Mouse (Mus musculus): Measurements from ENCODE around the gene Lpp.

Lpp gene

GRCm38 (mm10) chr16:24641003-24641797 lies 247.9 kb downstream of the Lpp start:
- DNase-seq = no peak

GRCm38 (mm10) chr16:24643024-24643635 lies 249.8 kb downstream of the Lpp start:
- DNase-seq = no peak

GRCm38 (mm10) chr16:24644154-24644553 lies 250.8 kb downstream of the Lpp start:
- no peak for DNase-seq

- DNase-seq = no peak
Measured at GRCm38 (mm10) chr16:24644760-24645406, 251.6 kb downstream of the Lpp start.

- DNase-seq = no peak
Measured at GRCm38 (mm10) chr16:24645906-24646603, 252.7 kb downstream of the Lpp start.

- no peak for DNase-seq
Measured at GRCm38 (mm10) chr16:24651655-24652654, 258.6 kb downstream of the Lpp start.

GRCm38 (mm10) chr16:24653041-24653440 lies 259.7 kb downstream of the Lpp start:
- no peak for DNase-seq

- DNase-seq = no peak
Measured at GRCm38 (mm10) chr16:24655116-24655515, 261.8 kb downstream of the Lpp start.

GRCm38 (mm10) chr16:24656026-24656425 lies 262.7 kb downstream of the Lpp start:
- DNase-seq = no peak

GRCm38 (mm10) chr16:24656752-24657151 lies 263.4 kb downstream of the Lpp start:
- DNase-seq = no peak

- no peak for DNase-seq
Measured at GRCm38 (mm10) chr16:24659049-24659448, 265.7 kb downstream of the Lpp start.

GRCm38 (mm10) chr16:24664131-24664530 lies 270.8 kb downstream of the Lpp start:
- DNase-seq = no peak

- DNase-seq = no peak
Measured at GRCm38 (mm10) chr16:24669718-24670460, 276.6 kb downstream of the Lpp start.

- DNase-seq = no peak
Measured at GRCm38 (mm10) chr16:24678942-24679341, 285.6 kb downstream of the Lpp start.

GRCm38 (mm10) chr16:24695062-24695461 lies 301.8 kb downstream of the Lpp start:
- no peak for DNase-seq

GRCm38 (mm10) chr16:24704215-24704614 lies 310.9 kb downstream of the Lpp start:
- DNase-seq = no peak

GRCm38 (mm10) chr16:24723641-24724040 lies 330.3 kb downstream of the Lpp start:
- DNase-seq = no peak

- no peak for DNase-seq
Measured at GRCm38 (mm10) chr16:24732751-24733150, 339.4 kb downstream of the Lpp start.

GRCm38 (mm10) chr16:24733321-24733720 lies 340.0 kb downstream of the Lpp start:
- DNase-seq = no peak

- DNase-seq = no peak
Measured at GRCm38 (mm10) chr16:24735754-24736153, 342.4 kb downstream of the Lpp start.

- DNase-seq = no peak
Measured at GRCm38 (mm10) chr16:24737362-24738057, 344.2 kb downstream of the Lpp start.

Measured in right cerebral cortex, postnatal 25 days (tissue).